Mouse (Mus musculus) left cerebral cortex, adult 9 months (tissue): ENCODE measurements at regions not wholly inside any gene's neighbourhood (a gene's known extent, or its start where the extent isn't known, plus 50 kb on each side); places are given as distances from the start of the nearest gene placed in this dataset.
A peak's percentile ranks its signal among the peaks of the same experiment; 100 is the strongest.
"Not testable (repeated sequence)": the region's sequence is repeated elsewhere in the genome, so short reads cannot be mapped to it uniquely, and the experiment has no call there.

Source experiments
- DNase-seq, 2 experiments: peaks; one replicate each; pipeline ENCODE4 v3.0.0; 2022; ENCODE audit warnings: low spot score in 2 of 2

- DNase-seq, result no peak
Measured at GRCm38 (mm10) chr10:56782265-56782664, 405.1 kb downstream of the Gja1 start.

- no peak for DNase-seq
Measured at GRCm38 (mm10) chr10:56783941-56784340, 406.8 kb downstream of the Gja1 start.

GRCm38 (mm10) chr10:56788081-56788480 is 411.0 kb downstream of the Gja1 start:
- no peak for DNase-seq

GRCm38 (mm10) chr10:56793074-56793473 is 415.9 kb downstream of the Gja1 start:
- no peak for DNase-seq

- DNase-seq, result no peak
Measured at GRCm38 (mm10) chr10:56795396-56795795, 418.3 kb downstream of the Gja1 start.

- no peak for DNase-seq
Measured at GRCm38 (mm10) chr10:56799307-56799706, 422.2 kb downstream of the Gja1 start.

- no peak for DNase-seq
Measured at GRCm38 (mm10) chr10:56799745-56800144, 422.6 kb downstream of the Gja1 start.

- no peak for DNase-seq
Measured at GRCm38 (mm10) chr10:56809006-56809405, 431.9 kb downstream of the Gja1 start.

- no peak for DNase-seq
Measured at GRCm38 (mm10) chr10:56822158-56822557, 445.0 kb downstream of the Gja1 start.

- DNase-seq, result no peak
Measured at GRCm38 (mm10) chr10:56831331-56831730, 454.2 kb downstream of the Gja1 start.

GRCm38 (mm10) chr10:56831966-56832365 is 454.8 kb downstream of the Gja1 start:
- peak in 1 of 2 experiments; percentile 16 for DNase-seq

- DNase-seq, result no peak
Measured at GRCm38 (mm10) chr10:56836130-56836529, 459.0 kb downstream of the Gja1 start.

- peak in 1 of 2 experiments; percentile 21 for DNase-seq
Measured at GRCm38 (mm10) chr10:56839006-56839495, 461.9 kb downstream of the Gja1 start.

GRCm38 (mm10) chr10:56839545-56839944 is 462.4 kb downstream of the Gja1 start:
- peak in 1 of 2 experiments; percentile 15 for DNase-seq

GRCm38 (mm10) chr10:56840732-56841131 is 463.6 kb downstream of the Gja1 start:
- no peak for DNase-seq

GRCm38 (mm10) chr10:56841486-56841885 is 464.4 kb downstream of the Gja1 start:
- DNase-seq, result no peak

GRCm38 (mm10) chr10:56841973-56842372 is 464.8 kb downstream of the Gja1 start:
- DNase-seq, result no peak

GRCm38 (mm10) chr10:56852484-56852883 is 475.4 kb downstream of the Gja1 start:
- no peak for DNase-seq

GRCm38 (mm10) chr10:56856186-56856585 is 479.1 kb downstream of the Gja1 start:
- no peak for DNase-seq

GRCm38 (mm10) chr10:56879744-56880143 is 502.6 kb downstream of the Gja1 start:
- DNase-seq, result no peak

GRCm38 (mm10) chr10:56880154-56880591 is 503.0 kb downstream of the Gja1 start:
- DNase-seq, result no peak

GRCm38 (mm10) chr10:56884456-56885410 is 507.6 kb downstream of the Gja1 start:
- peak in 1 of 2 experiments; percentile 34 for DNase-seq

GRCm38 (mm10) chr10:56891530-56891929 is 514.4 kb downstream of the Gja1 start:
- not testable (repeated sequence) for DNase-seq
